Mouse (Mus musculus) thymus, postnatal 14 days (tissue): Measurements from ENCODE around the gene Drd1.

Experiments
- DNase-seq: peaks from one replicate; pipeline ENCODE4 v3.0.0; 2021

Drd1 gene

GRCm38 (mm10) chr13:54072526-54073057 lies 17.1 kb upstream of the Drd1 start:
- no peak for DNase-seq

DNA sequence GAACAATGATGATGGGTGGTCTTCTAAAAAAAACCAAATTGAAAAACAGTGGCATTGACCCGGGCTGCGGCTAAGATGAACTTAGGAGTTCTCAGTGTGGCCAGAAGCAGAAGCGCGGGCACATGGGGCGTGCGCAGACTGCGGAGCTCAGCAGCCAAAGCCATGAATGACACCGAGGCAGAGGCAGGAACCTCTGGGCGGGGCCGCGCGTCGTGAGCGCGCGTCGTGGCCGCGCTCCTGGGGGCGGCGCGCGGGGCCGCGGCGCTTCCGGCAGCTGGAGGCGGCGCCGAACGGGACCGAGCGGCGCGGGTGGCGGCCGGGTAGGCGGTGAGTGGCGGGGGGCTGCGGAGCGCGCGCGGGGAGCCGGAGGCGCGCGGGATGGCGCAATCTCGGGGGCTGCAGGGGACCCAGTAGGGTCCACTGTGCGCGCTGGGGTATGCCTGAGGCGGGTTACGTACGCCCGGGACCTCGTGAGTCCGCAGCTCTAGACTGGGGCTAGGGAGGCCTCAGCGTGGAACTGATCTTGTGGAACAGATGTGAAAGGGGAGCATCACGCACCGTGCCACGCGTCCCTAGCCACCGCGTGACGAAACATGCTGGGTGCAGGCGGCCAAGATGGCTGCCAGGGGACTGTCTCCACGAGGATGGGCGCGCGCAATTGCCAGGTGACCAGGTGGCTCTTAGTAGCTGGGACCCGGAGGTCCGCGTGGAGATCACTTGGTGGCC lies 16.3 kb upstream of the Drd1 start, which contains the start of gene Sfxn1:
Sfxn1 (plus strand) TSS at position 264 of the 726 bp plus-strand sequence.
- DNase-seq = peak; percentile 86

- DNase-seq = no peak
Measured at GRCm38 (mm10) chr13:54071011-54071410, 15.5 kb upstream of the Drd1 start.

DNA sequence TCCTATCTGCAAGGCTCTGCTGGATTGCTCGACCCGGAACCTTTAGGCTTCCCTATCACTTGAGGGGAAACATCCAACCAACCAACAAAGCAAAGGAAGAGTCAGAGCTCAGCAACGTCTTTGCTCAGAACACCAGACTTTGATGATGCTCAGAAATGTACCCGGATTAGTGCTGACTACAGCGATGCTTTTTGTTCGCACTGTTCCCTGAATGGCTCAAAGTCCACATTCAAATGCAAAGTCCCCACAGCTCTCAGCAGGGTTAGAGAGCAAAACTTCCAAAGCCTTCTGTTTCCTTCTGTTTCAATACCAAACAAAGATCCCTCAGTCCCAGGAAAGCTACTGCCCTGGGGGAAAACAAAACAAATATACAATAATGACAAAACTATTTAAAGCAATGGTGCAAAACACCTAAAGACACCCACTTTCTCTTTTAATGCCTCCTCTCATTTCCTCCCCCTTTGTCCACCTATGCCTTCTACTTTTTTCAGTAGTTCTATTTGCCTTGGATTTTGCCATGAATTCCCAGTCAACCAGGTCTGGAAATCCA lies 12.2 kb upstream of the Drd1 start:
- DNase-seq = no peak

GRCm38 (mm10) chr13:54066081-54066746 lies 10.7 kb upstream of the Drd1 start:
- no peak for DNase-seq

DNA sequence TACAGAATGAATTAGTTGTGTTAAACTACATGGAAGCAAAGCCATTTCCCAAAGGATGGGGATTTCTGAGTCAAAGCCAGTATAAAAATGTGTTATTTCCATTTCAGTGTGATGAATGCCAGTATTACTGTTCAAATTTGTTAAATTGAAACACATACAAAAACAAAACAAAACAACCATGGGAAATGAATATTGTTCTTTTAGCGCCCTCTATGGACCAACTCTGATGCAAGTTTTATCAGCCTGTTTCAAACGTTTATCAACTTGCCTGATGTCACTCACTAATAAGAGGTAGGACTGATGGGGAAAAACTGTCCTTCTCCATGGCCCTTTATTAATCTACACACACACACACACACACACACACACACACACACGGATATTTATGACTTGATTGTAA lies 7.8 kb upstream of the Drd1 start:
- DNase-seq = no peak

DNA sequence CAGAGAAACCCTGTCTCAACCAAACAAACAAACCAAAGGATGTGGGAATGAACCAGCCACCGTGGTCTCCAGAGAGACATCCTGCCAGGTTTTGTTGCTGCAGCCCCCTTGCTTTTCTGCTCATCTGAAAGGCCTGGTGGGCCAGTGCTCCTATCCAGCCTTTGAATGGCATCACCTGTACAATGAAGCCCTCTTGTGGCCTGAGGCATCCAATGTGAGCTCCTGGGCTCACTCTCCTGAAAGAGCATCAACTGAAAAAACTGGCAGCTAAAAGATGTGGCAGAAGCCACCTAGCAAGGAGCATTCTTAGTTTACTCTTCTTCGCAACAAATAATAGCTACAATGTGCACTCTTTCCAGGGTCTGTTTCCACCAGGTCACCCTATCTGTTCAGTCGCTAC lies 6.6 kb upstream of the Drd1 start:
- DNase-seq = no peak

GRCm38 (mm10) chr13:54054962-54055361 lies 543 bp downstream of the Drd1 start:
- peak; percentile 19 for DNase-seq

- no peak for DNase-seq
Measured at GRCm38 (mm10) chr13:54051641-54052040, 3.9 kb downstream of the Drd1 start.

DNA sequence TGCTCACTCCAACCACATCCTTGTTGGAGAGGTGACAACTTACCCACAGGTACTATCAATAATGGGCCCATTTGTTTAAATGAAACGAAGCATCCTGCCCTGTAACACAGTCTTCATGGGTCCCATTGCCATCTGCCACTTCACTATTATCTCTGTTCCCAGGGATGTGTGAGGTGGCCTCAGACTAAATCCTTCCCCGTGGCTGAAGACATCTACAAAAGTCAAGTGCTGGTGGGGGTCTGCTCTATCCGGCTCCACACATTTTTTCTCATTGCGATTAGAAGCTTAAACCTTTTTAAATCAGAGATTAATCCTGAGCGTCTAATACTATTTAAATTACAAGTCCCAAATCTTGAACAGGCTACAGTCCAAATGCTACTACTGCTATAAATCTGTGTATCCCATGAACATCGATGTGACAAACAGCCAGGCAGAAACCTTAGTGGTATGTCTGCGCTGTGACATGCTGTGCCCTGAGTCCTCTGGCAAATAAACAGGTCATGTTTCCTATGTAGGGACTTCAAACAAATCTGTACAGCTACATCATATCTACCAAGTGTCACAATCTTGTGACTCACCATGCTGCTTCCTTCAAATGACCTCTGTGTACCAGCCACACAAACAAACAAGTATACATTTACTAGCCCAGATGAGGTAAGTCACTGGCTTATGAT lies 6.7 kb downstream of the Drd1 start:
- no peak for DNase-seq

DNA sequence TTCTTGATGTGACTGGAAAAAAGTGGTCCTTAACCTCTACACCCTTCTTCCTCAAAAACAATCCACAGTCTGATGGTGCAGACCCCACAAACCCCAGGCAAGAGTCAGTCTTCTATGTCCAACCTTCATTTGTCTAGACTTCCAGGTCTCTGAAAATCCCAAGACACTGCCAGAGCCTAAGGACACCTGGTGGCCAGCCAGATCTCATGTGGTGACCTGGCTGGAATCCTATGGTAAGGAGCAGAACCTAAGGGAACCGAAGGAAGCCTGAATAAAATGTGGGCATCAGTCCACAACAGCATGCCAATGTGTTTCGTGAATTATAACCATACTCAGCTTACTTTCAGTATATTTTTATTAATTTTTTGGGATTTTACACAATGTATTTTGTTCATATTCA lies 15.2 kb downstream of the Drd1 start:
- DNase-seq = no peak

- no peak for DNase-seq
Measured at GRCm38 (mm10) chr13:54037936-54038335, 17.6 kb downstream of the Drd1 start.

DNA sequence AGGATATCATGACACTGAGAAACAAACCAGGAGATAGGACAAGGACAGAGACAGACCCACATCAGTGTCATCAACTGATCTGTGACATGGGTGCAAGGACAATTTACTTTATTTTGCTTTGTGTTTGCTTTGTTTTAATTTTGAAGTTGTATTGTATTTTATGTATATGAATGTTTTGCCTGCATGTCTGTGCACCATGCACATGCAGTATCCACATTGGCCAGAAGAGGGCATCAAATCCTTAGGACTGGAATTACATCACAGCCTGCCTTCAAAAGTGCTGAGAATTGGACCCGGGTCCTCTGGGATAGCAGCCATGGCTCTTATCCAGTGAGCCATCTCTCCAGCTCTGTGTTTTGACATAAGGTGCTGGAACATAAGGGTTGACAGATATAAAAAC lies 20.0 kb downstream of the Drd1 start:
- DNase-seq = peak; percentile 12

- no peak for DNase-seq
Measured at GRCm38 (mm10) chr13:54033653-54034052, 21.9 kb downstream of the Drd1 start.

DNA sequence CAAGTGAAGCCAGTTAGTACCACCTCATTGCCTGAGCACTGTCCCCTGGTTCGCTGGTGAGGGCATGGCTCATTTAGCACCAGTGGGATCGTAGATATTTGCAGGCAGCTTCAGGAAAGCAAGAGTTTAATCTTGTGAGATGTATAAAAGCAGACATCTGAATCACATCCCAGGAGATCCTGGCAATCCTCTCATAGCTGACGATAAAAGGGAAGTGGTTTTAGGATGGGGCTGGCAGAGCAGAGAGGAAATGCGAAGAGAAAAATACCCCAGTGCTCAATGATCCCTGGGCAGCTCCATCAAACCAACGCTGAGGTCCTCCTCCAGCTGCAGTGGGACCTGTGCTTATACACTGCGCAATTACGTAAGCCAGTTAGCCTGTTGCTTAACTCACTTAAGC lies 28.4 kb downstream of the Drd1 start:
- DNase-seq = no peak

- DNase-seq = no peak
Measured at GRCm38 (mm10) chr13:54023311-54023710, 32.2 kb downstream of the Drd1 start.

GRCm38 (mm10) chr13:54008716-54009115 lies 46.8 kb downstream of the Drd1 start:
- no peak for DNase-seq
